In the genomic region with DNA sequence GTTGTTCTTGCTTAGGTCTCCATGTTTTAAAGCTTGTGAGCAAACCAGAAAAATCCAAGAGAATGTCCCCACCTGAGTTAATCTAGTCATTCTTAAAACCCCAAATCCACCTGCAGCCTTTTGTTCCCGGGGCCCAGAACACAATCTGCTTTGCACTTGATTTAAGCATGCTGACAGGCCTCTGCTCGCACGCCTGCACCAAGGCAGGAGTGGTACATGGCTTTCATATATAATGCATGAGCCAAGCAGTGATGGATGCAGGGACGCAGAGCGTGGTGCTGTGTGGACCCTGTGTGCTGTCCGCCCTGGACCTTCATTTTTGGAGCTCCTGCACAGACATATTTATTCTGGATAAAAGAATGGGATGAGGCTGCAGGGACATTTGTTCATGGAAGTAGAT, we compare ENCODE assay signal across 19 mouse cellular contexts. TPM values are rescaled to one million over a fixed set of nuclear protein-coding genes. Genes with fewer than 3 reads are reported as not detected.
DNase-seq lines count a peak whose midpoint lies in the region; ATAC-seq and TF ChIP-seq lines count a peak whose summit lies in the region.
"Had no signal": no experiment of that assay in that cellular context is flagged by ENCODE, and none has a peak within 500 bp of the region (broad histone marks: within the 10 kb centered on the region; RNA-seq: fewer than 3 reads in every experiment).

No protein-coding gene starts in this region.

- intact Hi-C loops in left cerebral cortex, adult 2 months (cut with DNase I), result no loop called here

- H3K4me2 ChIP-seq in forebrain, embryonic 12.5 days, result no peak overlapping the region
- H3K4me2 ChIP-seq in forebrain, embryonic 16.5 days (ENCODE audit: low read length), result no peak overlapping the region
- no peak overlapping the region for H3K4me2 ChIP-seq in neural tube, embryonic 13.5 days

- no peak overlapping the region for H3K4me3 ChIP-seq in forebrain, embryonic 12.5 days (replicated peaks)
- H3K4me3 ChIP-seq in forebrain, embryonic 16.5 days (replicated peaks; ENCODE audit: low read length), result no peak overlapping the region
- H3K4me3 ChIP-seq in midbrain, embryonic 10.5 days, result no peak overlapping the region
- H3K4me3 ChIP-seq in neural tube, embryonic 13.5 days, result no peak overlapping the region
- H3K4me3 ChIP-seq in left cerebral cortex, adult 2 months, result no peak overlapping the region
- H3K4me3 ChIP-seq: megakaryocyte, embryonic 14.5 days had no signal

- TF ChIP-seq POLR2A in brain, embryonic 14.5 days (IDR thresholded peaks at IDR 0.05; ENCODE audit: borderline replicate concordance, extremely low read depth, insufficient read depth, insufficient read length, poor library complexity, severe bottlenecking), result no peak

- H3K27me3 ChIP-seq in forebrain, embryonic 12.5 days, result no peaks in the 10 kb centered on the region
- no peaks in the 10 kb centered on the region for H3K27me3 ChIP-seq in forebrain, embryonic 16.5 days (replicated peaks; ENCODE audit: control insufficient read depth, insufficient read depth, low read length)
- H3K27me3 ChIP-seq in midbrain, embryonic 10.5 days (ENCODE audit: low read depth, poor library complexity, severe bottlenecking), result no peaks in the 10 kb centered on the region
- no peaks in the 10 kb centered on the region for H3K27me3 ChIP-seq in neural tube, embryonic 13.5 days

- no peak for TF ChIP-seq CTCF in brain, embryonic 14.5 days (IDR thresholded peaks at IDR 0.05; ENCODE audit: borderline replicate concordance, extremely low read depth, insufficient read depth, insufficient read length)
- no peak for TF ChIP-seq CTCF in left cerebral cortex, adult 2 months (IDR thresholded peaks at IDR 0.05)

- peak; percentile 59 for DNase-seq in brain, embryonic 14.5 days (ENCODE audit: low read depth)
- DNase-seq in midbrain, embryonic 10.5 days (ENCODE audit: low spot score), result no peak
- DNase-seq in embryo, embryonic 9.5 days (ENCODE audit: extremely low spot score), result no peak
- no peak for DNase-seq in left cerebral cortex, adult 2 months (ENCODE audit: extremely low spot score in 1 of 2, low spot score in 2 of 2)
- no peak for DNase-seq in thymus, postnatal 14 days
- DNase-seq: adrenal gland, postnatal 36 days; cerebellum, postnatal 14 days; kidney, adult 11 months; kidney, postnatal 10 days; thymus, postnatal 25 days had no signal

- no peak for ATAC-seq in forebrain, embryonic 12.5 days (ENCODE audit: low FRiP score)
- ATAC-seq in forebrain, embryonic 16.5 days, result no peak
- peak; percentile 79; the same call in 1 of the 2 replicates for ATAC-seq in neural tube, embryonic 13.5 days (ENCODE audit: low read depth)
- ATAC-seq: forebrain, embryonic 14.5 days had no signal

- 80% methylated on average over 6 of the region's 6 CpGs for WGBS in forebrain, embryonic 12.5 days
- WGBS in forebrain, embryonic 16.5 days, result 71% methylated on average over 6 of the region's 6 CpGs
- 83% methylated on average over 6 of the region's 6 CpGs for WGBS in midbrain, embryonic 10.5 days
- WGBS in neural tube, embryonic 13.5 days, result 44% methylated on average over 6 of the region's 6 CpGs

- peaks cover 26% of the 10 kb centered on the region for H3K4me1 ChIP-seq in forebrain, embryonic 12.5 days
- no peaks in the 10 kb centered on the region for H3K4me1 ChIP-seq in forebrain, embryonic 16.5 days (replicated peaks; ENCODE audit: control insufficient read depth, insufficient read depth, low read length)
- peaks cover 24% of the 10 kb centered on the region for H3K4me1 ChIP-seq in midbrain, embryonic 10.5 days
- H3K4me1 ChIP-seq in neural tube, embryonic 13.5 days (replicated peaks), result peaks cover 31% of the 10 kb centered on the region
- H3K4me1 ChIP-seq: megakaryocyte, embryonic 14.5 days had no signal

- H3K9ac ChIP-seq in forebrain, embryonic 12.5 days, result no peak overlapping the region
- H3K9ac ChIP-seq in forebrain, embryonic 16.5 days (replicated peaks; ENCODE audit: low read depth, low read length), result no peak overlapping the region
- H3K9ac ChIP-seq in neural tube, embryonic 13.5 days, result peak overlapping the region; percentile 34; the same call in 1 of the 2 replicates

- H3K27ac ChIP-seq in forebrain, embryonic 12.5 days, result 0 out of 2 replicates have a peak overlapping the region, but pooled peaks have one; percentile 36
- H3K27ac ChIP-seq in forebrain, embryonic 16.5 days (ENCODE audit: low read length), result no peak overlapping the region
- H3K27ac ChIP-seq in midbrain, embryonic 10.5 days (replicated peaks), result peak overlapping the region; percentile 56; the same call in 1 of the 2 replicates
- peak overlapping the region; percentile 86 for H3K27ac ChIP-seq in neural tube, embryonic 13.5 days (replicated peaks)
- no peak overlapping the region for H3K27ac ChIP-seq in left cerebral cortex, adult 2 months
- H3K27ac ChIP-seq: stomach, postnatal 0 days had no signal

- H3K36me3 ChIP-seq in forebrain, embryonic 12.5 days (replicated peaks), result no peaks in the 10 kb centered on the region
- H3K36me3 ChIP-seq in forebrain, embryonic 16.5 days (ENCODE audit: control insufficient read depth, insufficient read depth), result no peaks in the 10 kb centered on the region
- H3K36me3 ChIP-seq in midbrain, embryonic 10.5 days, result no peaks in the 10 kb centered on the region
- no peaks in the 10 kb centered on the region for H3K36me3 ChIP-seq in neural tube, embryonic 13.5 days

- H3K9me3 ChIP-seq in forebrain, embryonic 12.5 days, result no peaks in the 10 kb centered on the region
- H3K9me3 ChIP-seq in forebrain, embryonic 16.5 days (ENCODE audit: control insufficient read depth, low read length), result no peaks in the 10 kb centered on the region
- H3K9me3 ChIP-seq in midbrain, embryonic 10.5 days (replicated peaks), result no peaks in the 10 kb centered on the region
- H3K9me3 ChIP-seq in neural tube, embryonic 13.5 days, result no peaks in the 10 kb centered on the region
- H3K9me3 ChIP-seq: megakaryocyte, embryonic 14.5 days had no signal

RNA-seq across cellular contexts. Expression of a gene that starts 6.4 kb away (rescaled TPM):
- polyA plus RNA-seq in forebrain, embryonic 12.5 days (2016; fragmentation: Nextera tagmentation; extraction: Ambion mirVana), result 0.29 TPM in 1 of 2 replicates, not detected in the other
- not detected in 2 replicates for polyA plus RNA-seq in forebrain, embryonic 16.5 days (2015; fragmentation: Nextera tagmentation; extraction: Ambion mirVana)
- 0.14 and 0.24 TPM in 2 replicates for polyA plus RNA-seq in brain, embryonic 14.5 days (2012; rRNA removed)
- not detected in 2 replicates for polyA plus RNA-seq in midbrain, embryonic 10.5 days (2016; fragmentation: Nextera tagmentation; extraction: Ambion mirVana)
- 0.27 TPM in 1 of 2 replicates, not detected in the other for polyA plus RNA-seq in neural tube, embryonic 13.5 days (2015; fragmentation: Nextera tagmentation; extraction: Ambion mirVana)
- total RNA-seq in left cerebral cortex, adult 2 months (2021), result not detected
- total RNA-seq: adrenal gland, postnatal 36 days; gastrocnemius, adult 8-10 months; heart, postnatal 25 days; layer of hippocampus, adult 8-10 months had no signal
- polyA plus RNA-seq: forebrain, embryonic 14.5 days had no signal

Comparison
In these comparisons a context has a peak if more than half of its experiments do, and no peak if none do; other contexts are left out.
1. H3K27ac ChIP-seq: peak in forebrain, embryonic 12.5 days (single experiment), midbrain, embryonic 10.5 days (single experiment) and neural tube, embryonic 13.5 days (single experiment); none in forebrain, embryonic 16.5 days (single experiment) and left cerebral cortex, adult 2 months (single experiment).